Mouse (Mus musculus): ENCODE data around the gene Itgb3. TPM values are rescaled to one million over a fixed set of nuclear protein-coding genes. Genes with fewer than 3 reads are reported as not detected.

The Itgb3 gene
- total and polyA plus RNA-seq, 2 experiments from 2014 or later, result 1.0 to 1.7 TPM

- no peaks in the 10 kb centered on the region for H3K27me3 ChIP-seq (ENCODE audit: insufficient read depth, low read length)
- no peak for DNase-seq (ENCODE audit: low spot score)
- WGBS, result 87% methylated on average over 6 of the region's 6 CpGs
Observed at GRCm38 (mm10) chr11:104693235-104693634, 85.4 kb downstream of the Itgb3 start.

GRCm38 (mm10) chr11:104704097-104704496 lies 96.3 kb downstream of the Itgb3 start:
- no peaks in the 10 kb centered on the region for H3K4me1 ChIP-seq (ENCODE audit: insufficient read depth, low read length)
- H3K9me3 ChIP-seq (ENCODE audit: low read length), result no peaks in the 10 kb centered on the region
- H3K27ac ChIP-seq, result no peak overlapping the region
- ATAC-seq (no peak), DNase-seq (ENCODE audit: low spot score) (peak; percentile 7)
- peak overlapping the region; percentile 27; the same call in 1 of the 2 replicates for H3K4me2 ChIP-seq (ENCODE audit: low read depth, low read length)
- 65% methylated on average over 15 of the region's 15 CpGs for WGBS
- TF ChIP-seq CTCF (IDR thresholded peaks at IDR 0.05; ENCODE audit: low read depth), result no peak
- H3K9ac ChIP-seq (replicated peaks; ENCODE audit: low read length), result no peak overlapping the region
- no peak overlapping the region for H3K4me3 ChIP-seq (ENCODE audit: low read length)
- no peaks in the 10 kb centered on the region for H3K27me3 ChIP-seq (ENCODE audit: insufficient read depth, low read length)
- no peaks in the 10 kb centered on the region for H3K36me3 ChIP-seq (ENCODE audit: insufficient read depth, low read length)

More at GRCm38 (mm10) chr11:104693235-104693634, 85.4 kb downstream of the Itgb3 start:
- no peak overlapping the region for H3K27ac ChIP-seq
- no peaks in the 10 kb centered on the region for H3K36me3 ChIP-seq (ENCODE audit: insufficient read depth, low read length)
- no peak overlapping the region for H3K4me3 ChIP-seq (ENCODE audit: low read length)
- H3K9me3 ChIP-seq (ENCODE audit: low read length), result no peaks in the 10 kb centered on the region
- no peak overlapping the region for H3K4me2 ChIP-seq (ENCODE audit: low read depth, low read length)
- H3K4me1 ChIP-seq (ENCODE audit: insufficient read depth, low read length), result no peaks in the 10 kb centered on the region
- ATAC-seq, result no peak
- H3K9ac ChIP-seq (replicated peaks; ENCODE audit: low read length), result no peak overlapping the region
- TF ChIP-seq CTCF (IDR thresholded peaks at IDR 0.05; ENCODE audit: low read depth), result no peak

- no peak overlapping the region for H3K4me3 ChIP-seq (ENCODE audit: low read length)
- H3K27ac ChIP-seq, result no peak overlapping the region
- H3K27me3 ChIP-seq (ENCODE audit: insufficient read depth, low read length), result no peaks in the 10 kb centered on the region
- ATAC-seq (no peak), DNase-seq (ENCODE audit: low spot score) (no peak)
- H3K36me3 ChIP-seq (ENCODE audit: insufficient read depth, low read length), result no peaks in the 10 kb centered on the region
- H3K9me3 ChIP-seq (ENCODE audit: low read length), result no peaks in the 10 kb centered on the region
- TF ChIP-seq CTCF (IDR thresholded peaks at IDR 0.05; ENCODE audit: low read depth), result peak; percentile 39
- WGBS, result 73% methylated on average over 2 of the region's 2 CpGs
- no peak overlapping the region for H3K4me2 ChIP-seq (ENCODE audit: low read depth, low read length)
- H3K9ac ChIP-seq (replicated peaks; ENCODE audit: low read length), result no peak overlapping the region
- no peaks in the 10 kb centered on the region for H3K4me1 ChIP-seq (ENCODE audit: insufficient read depth, low read length)
Observed at GRCm38 (mm10) chr11:104707084-104707483, 99.3 kb downstream of the Itgb3 start.

Other genes with a start within 250 kb of the Itgb3 start
- gene Kansl1, start 139.1 kb upstream of the Itgb3 start, total RNA-seq (2014; rRNA removed), result 54.9 and 75.5 TPM in 2 replicates
- 17.9 and 19.0 TPM in 2 replicates for gene Kansl1, start 139.1 kb upstream of the Itgb3 start, polyA plus RNA-seq (2015; fragmentation: Nextera tagmentation; extraction: Ambion mirVana)
- gene Cdc27, start 57.4 kb upstream of the Itgb3 start, total RNA-seq (2014; rRNA removed), result 23.8 and 27.4 TPM in 2 replicates
- gene Cdc27, start 57.4 kb upstream of the Itgb3 start, polyA plus RNA-seq (2015; fragmentation: Nextera tagmentation; extraction: Ambion mirVana), result 38.2 and 39.1 TPM in 2 replicates
- 1.2 and 1.7 TPM in 2 replicates for gene Myl4, start 57.3 kb upstream of the Itgb3 start, total RNA-seq (2014; rRNA removed)
- 5.6 and 5.9 TPM in 2 replicates for gene Myl4, start 57.3 kb upstream of the Itgb3 start, polyA plus RNA-seq (2015; fragmentation: Nextera tagmentation; extraction: Ambion mirVana)
- gene Gm11639, start 77.7 kb downstream of the Itgb3 start, total RNA-seq (2014; rRNA removed), result 0.11 TPM in 1 of 2 replicates, not detected in the other
- 0.05 and 0.43 TPM in 2 replicates for gene Gm11639, start 77.7 kb downstream of the Itgb3 start, polyA plus RNA-seq (2015; fragmentation: Nextera tagmentation; extraction: Ambion mirVana)